Mouse (Mus musculus): ENCODE results near the gene Galt. TPM values are rescaled to one million over a fixed set of nuclear protein-coding genes. Genes with fewer than 3 reads are reported as not detected.
"Not testable (repeated sequence)": the region's sequence is repeated elsewhere in the genome, so short reads cannot be mapped to it uniquely, and the experiment has no call there.

Gene Galt
- polyA plus RNA-seq, 1 experiment, result 65.2 TPM

DNA sequence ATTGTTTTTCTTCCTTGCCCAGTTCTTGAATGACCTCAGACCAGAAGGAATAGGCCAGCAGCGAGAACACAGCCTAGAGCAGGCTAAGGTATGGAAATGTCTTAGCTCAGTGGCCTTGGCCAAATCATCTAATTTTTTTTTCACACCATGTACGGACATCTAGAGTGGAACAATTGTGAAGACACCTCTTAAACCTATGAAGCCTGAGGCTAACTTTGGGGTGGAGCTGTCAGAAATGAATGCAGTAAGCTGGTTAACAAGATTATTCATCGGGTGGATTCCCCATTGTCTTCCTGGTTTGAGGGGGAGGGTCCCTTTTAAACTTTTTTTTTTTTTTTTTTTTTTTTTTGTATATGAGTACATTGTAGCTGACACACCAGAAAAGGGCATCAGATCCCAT, 19.5 kb downstream of the Galt start:
- not testable (repeated sequence) for DNase-seq (ENCODE audit: low spot score)

DNA sequence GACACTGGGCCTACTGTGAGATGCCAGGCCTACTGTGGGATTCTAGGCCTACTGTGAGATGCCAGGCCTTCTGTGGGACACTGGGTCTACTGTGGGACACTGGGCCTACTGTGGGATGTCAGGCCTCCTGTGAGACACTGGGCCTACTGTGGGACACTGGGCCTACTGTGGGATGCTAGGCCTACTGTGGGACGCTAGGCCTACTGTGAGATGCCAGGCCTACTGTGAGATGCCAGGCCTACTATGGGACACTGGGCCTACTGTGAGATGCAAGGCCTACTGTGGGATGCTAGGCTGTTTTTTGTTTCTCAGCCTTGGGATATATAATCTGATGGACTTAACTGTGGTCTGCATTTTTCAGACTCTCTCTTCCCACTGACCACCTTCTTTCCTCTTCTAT, 20.8 kb downstream of the Galt start:
- not testable (repeated sequence) for DNase-seq (ENCODE audit: low spot score)

DNA sequence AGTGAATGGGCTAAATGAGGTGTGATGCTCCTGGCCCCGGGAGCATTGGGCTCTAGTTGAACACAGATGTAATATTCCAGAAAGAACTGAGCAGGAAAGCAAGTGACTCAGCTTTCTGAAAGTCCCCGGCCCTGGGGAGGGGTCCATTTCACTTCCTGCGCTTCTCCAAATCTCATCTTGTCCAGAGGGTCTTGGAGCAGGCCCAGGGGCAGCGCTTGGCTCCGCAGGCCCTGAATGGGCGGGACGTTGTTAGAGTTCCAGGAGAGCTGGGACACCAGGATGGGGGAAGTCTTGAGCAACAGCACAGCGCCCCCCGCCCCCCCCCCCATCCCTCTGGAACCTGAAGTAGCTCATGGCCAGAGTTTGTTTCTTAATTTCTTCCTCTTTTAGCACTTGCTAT, 26.2 kb downstream of the Galt start:
- not testable (repeated sequence) for DNase-seq (ENCODE audit: low spot score)

DNA sequence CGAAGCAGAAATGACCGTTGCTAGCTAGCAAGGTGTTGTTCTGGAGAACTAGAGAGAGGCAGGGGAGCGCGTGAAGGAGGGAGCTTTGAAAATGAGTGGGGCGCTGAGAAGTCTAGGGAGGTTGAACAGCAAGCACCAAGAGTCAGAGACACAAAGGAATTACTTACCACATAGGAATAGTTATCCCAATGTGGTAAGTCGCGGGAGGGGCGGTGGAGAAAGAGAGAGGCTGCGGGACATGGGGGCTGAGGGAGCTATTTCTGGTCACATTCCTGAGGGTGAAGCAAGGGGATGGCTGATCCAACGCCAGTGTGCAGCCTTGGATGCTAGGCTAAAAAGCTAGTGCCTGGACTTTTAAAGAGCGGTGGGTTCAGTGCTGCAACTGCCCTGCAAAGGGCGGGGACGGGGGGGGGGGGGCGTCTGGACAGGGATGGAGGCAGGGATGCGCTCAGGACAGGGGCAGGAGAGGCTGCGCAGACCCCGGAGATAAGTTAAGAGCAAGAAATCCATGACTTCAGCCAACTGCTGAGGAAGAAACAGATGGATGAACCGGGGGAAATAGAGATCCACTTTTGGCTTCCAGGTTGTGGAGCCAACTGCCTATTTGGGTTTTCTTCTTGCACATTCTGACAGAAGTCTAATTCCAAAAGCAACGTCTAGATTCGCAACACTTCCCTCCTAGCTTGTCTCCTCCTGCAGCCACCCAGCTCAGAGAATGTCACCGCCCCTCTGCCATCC, 26.9 kb downstream of the Galt start:
- not testable (repeated sequence) for DNase-seq (ENCODE audit: low spot score)

DNA sequence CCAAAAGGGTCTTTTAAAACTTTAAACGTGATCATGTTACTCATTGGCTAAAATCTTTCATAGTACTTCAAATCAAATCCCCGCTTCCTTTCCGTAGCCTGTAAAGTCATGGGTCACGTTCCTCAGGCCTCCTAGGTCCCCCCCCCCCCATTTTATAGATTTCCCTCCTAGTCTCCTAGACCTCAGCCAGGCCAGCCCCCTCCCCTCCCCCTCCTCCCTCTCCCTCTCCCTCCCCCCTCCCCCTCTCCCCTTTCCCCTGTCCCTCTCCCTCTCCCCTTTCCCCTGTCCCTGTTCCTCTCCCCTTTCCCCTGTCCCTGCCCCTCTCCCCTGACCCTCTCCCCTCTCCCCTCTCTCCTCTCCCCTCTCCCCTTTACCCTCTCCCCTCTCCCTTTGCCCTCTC, 27.7 kb downstream of the Galt start:
- not testable (repeated sequence) for DNase-seq (ENCODE audit: low spot score)

DNA sequence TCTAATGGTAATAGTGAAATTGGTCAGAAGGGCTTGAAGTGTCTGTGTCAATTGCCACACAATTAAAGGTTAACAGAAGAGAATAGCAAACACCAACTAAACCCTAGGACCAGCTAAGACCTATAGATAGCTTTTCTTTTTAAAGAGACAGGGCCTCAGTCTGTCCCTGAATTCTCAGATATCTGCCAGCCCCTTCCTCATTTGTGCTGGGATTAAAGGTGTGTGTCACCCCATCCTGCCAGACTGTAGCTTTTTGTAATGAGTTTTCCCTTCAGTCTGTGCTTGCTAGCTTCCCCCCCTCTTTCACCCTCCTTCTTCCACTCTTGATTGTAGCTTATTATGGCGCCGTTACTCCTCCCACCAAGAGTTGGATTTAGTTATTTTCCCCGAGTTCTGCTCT, 28.2 kb downstream of the Galt start:
- DNase-seq (ENCODE audit: low spot score), result not testable (repeated sequence)

Other genes with a start within 250 kb of the Galt start
- 0.10 and 0.22 TPM in 2 replicates for gene 1110017D15Rik, start 237.9 kb upstream of the Galt start, polyA plus RNA-seq (2012; rRNA removed)
- 20.9 and 21.3 TPM in 2 replicates for gene Fam219a, start 185.7 kb upstream of the Galt start, polyA plus RNA-seq (2012; rRNA removed)
- 85.3 and 93.8 TPM in 2 replicates for gene Dnaic1, start 185.5 kb upstream of the Galt start, polyA plus RNA-seq (2012; rRNA removed)
- 165 and 187 TPM in 2 replicates for gene Enho, start 114.9 kb upstream of the Galt start, polyA plus RNA-seq (2012; rRNA removed)
- 28.6 and 49.0 TPM in 2 replicates for gene Cntfr, start 58.1 kb upstream of the Galt start, polyA plus RNA-seq (2012; rRNA removed)
- 77.4 and 78.3 TPM in 2 replicates for gene Il11ra1, start 55.2 kb upstream of the Galt start, polyA plus RNA-seq (2012; rRNA removed)
- gene Rpp25l, start 41.7 kb upstream of the Galt start, polyA plus RNA-seq (2012; rRNA removed), result 32.6 and 40.5 TPM in 2 replicates
- gene Dctn3, start 32.1 kb upstream of the Galt start, polyA plus RNA-seq (2012; rRNA removed), result 68.8 and 98.7 TPM in 2 replicates
- 1.3 and 1.9 TPM in 2 replicates for gene Arid3c, start 24.1 kb upstream of the Galt start, polyA plus RNA-seq (2012; rRNA removed)
- 79.7 and 81.4 TPM in 2 replicates for gene Sigmar1, start 929 bp downstream of the Galt start, polyA plus RNA-seq (2012; rRNA removed)
- 38.0 and 44.4 TPM in 2 replicates for gene Ccl27a, start 19.0 kb downstream of the Galt start, polyA plus RNA-seq (2012; rRNA removed)
- 6.6 and 36.4 TPM in 2 replicates for gene Gm21541, start 148.4 kb downstream of the Galt start, polyA plus RNA-seq (2012; rRNA removed)
- gene Gm20878, start 186.3 kb downstream of the Galt start, polyA plus RNA-seq (2012; rRNA removed), result 2.1 and 3.3 TPM in 2 replicates
- gene Fam205a4, start 210.8 kb downstream of the Galt start, polyA plus RNA-seq (2012; rRNA removed), result 0.60 and 0.65 TPM in 2 replicates